Mouse (Mus musculus) brain, adult 2 months (tissue): Measurements from ENCODE around the gene Klrk1.
A peak's percentile ranks its signal among the peaks of the same experiment; 100 is the strongest.
"Not testable (repeated sequence)": the region's sequence is repeated elsewhere in the genome, so short reads cannot be mapped to it uniquely, and the experiment has no call there.

Experiments used
- DNase-seq: peaks from one replicate; pipeline ENCODE4 v3.0.0; 2011; ENCODE audit warnings: low read depth, low spot score

Klrk1 gene

GRCm38 (mm10) chr6:129623735-129624134 is at the start of gene Klrk1:
Gene Klrk1, minus strand, starts transcription at chr6:129623864.
- DNase-seq, result no peak

GRCm38 (mm10) chr6:129661301-129661700 is 37.6 kb upstream of the Klrk1 start:
- not testable (repeated sequence) for DNase-seq

DNA sequence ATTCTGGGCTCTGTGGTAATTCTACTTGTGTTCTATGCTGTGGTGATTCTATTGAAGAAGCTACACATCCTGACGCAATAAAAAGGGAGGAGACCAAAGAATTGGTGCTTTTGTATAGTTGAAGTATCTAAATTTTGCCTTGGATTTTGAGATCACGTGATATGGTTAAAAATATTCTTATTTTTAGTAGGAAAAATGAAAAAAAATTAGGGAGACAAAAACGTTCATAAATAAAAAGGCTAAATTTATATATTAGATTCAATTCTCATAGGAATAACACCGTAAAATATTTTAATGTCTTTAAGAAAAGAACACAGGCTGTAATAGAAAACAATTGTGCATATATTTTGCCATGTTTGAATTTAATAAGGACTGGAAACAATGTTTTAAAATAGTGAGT is 36.9 kb upstream of the Klrk1 start, which contains the start of gene Klrc2:
Gene Klrc2, minus strand, starts transcription at position 101 of the 400 bp plus-strand sequence.
- not testable (repeated sequence) for DNase-seq

DNA sequence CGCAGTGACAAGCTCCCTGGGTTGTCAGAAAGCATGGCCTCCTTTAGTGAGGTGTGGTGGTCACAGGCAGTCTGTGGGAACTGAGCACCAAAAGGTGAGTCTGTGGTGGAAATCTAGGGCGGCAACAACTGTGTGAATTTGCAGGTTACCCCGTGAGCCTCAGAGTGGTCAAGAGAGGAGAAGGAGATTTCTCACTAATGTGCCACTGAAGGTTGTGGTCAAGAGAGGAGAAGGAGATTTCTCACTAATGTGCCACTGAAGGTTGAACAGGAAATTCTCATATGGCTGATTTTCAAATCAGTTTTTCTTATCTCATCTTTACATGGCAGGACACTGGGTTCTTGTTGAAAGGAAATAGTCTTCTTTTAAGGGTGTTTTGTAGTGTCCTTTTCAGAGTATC is 20.4 kb upstream of the Klrk1 start:
- DNase-seq, result not testable (repeated sequence)

DNA sequence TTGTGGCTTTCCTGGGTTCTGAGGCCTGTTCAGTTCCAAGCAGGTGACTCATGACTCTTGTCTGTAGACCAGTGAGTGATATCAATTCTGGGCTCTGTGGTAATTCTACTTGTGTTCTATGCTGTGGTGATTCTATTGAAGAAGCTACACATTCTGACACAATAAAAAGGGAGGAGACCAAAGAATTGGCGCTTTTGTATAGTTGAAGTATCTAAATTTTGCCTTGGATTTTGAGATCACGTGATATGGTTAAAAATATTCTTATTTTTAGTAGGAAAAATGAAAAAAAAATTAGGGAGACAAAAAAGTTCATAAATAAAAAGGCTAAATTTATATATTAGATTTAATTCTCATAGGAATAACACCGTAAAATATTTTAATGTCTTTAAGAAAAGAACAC is 19.6 kb upstream of the Klrk1 start, which contains the start of gene Klrc3:
Gene Klrc3, minus strand, starts transcription at position 101 of the 400 bp plus-strand sequence.
- not testable (repeated sequence) for DNase-seq

DNA sequence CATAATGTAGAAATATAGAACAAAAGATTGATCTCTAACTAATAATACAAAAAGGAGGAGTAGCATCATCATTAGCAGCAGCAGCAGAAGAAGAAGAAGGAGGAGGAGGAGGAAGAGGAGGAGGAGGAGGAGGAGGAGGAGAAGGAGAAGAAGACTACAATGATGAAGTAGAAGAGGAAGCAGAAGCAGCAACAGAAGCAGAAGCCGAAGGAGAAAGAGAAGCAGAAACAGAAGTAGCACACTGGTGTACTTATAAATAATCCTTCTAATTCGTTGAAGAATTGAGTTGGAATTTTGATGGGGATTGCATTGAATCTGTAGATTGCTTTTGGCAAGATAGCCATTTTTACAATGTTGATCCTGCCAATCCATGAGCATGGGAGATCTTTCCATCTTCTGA is 7.4 kb upstream of the Klrk1 start:
- not testable (repeated sequence) for DNase-seq

GRCm38 (mm10) chr6:129608372-129608771 is 15.3 kb downstream of the Klrk1 start:
- no peak for DNase-seq

GRCm38 (mm10) chr6:129591508-129591907 is 32.2 kb downstream of the Klrk1 start, which contains the start of gene Klrd1:
Gene Klrd1, plus strand, starts transcription at chr6:129591782.
- no peak for DNase-seq

- DNase-seq, result peak; percentile 6
These were observed 40.6 kb downstream of the Klrk1 start for GRCm38 (mm10) chr6:129583014-129583413.

GRCm38 (mm10) chr6:129581896-129582295 is 41.8 kb downstream of the Klrk1 start:
- no peak for DNase-seq

DNA sequence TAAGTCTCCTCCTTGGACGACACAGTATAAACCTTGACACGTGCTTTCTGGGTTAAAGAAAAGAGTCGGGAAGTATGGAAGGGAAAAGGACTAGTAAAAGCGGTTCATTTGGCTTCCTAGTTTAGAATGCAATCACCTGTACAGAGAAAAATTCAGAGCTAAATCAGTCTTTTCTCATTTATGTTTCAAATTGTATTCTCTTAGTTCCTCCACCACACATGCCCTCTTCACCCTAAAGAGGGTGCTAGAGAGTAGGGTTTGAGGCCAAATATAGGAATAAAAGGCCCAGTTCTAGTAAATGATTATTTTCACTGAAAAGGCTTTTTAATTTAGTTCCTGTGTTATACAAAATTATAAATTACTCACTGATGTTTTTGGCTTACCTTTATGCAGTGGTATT is 42.4 kb downstream of the Klrk1 start:
- DNase-seq, result peak; percentile 29

DNA sequence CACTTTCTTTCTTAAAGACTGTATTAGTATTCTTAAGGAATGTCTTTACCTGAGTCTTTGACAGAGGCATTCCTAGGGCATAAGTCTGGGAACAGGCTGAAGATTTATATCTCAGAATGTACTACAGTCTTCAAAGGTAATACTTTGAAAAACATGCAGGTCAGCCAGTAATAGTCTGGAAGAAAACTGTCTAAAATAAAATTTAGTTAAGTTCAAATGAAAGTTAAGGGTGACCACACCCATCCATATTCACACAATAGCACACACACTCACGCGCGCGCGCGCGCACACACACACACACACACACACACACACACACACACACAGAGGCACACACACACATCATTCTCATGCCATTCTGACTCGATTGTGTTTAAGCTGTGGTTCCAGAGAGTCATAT is 46.1 kb downstream of the Klrk1 start, which contains the start of gene Klre1:
Gene Klre1, plus strand, starts transcription at position 301 of the 400 bp plus-strand sequence.
- no peak for DNase-seq

DNA sequence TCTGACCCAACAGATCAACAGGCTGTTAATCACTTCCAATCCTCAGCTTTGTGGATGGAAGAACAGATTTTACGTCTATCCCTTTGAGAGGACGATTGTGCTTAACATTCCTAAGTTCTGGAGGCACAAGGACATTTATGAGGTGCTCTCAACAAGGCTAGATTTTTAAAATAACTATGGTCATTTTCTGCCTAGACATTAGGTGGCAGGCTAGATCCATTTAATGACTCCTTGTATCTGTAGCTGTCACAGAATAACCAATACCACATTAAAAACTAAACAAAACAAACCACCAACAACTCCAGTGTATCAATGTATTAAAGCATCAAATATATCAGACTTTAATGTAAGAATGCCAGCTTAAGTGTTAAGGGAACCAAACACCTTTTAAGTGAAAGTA is 48.3 kb downstream of the Klrk1 start:
- peak; percentile 27 for DNase-seq

DNA sequence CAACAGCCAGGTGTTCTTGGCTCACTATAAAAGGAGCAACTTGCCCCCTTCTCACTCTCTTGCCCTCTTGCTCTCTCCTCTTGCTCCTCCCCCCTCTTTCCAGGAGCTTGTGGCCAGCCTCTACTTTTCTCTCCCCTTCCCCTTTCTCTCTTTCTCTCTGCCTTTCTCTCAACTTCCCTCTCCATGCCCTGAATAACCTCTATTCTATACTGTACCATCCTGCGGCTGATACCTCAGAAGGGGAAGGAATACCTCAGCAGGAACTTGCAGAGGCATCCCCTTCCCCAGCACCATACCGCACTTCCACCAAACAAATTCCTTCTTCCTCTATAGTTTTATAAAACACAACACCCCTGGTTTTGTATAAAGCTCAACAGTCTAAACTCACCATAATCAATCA is 58.4 kb downstream of the Klrk1 start:
- no peak for DNase-seq
